Mouse (Mus musculus): Measurements from ENCODE around the gene Lrrc63.
A peak's percentile ranks its signal among the peaks of the same experiment; 100 is the strongest.

Gene Lrrc63

DNA sequence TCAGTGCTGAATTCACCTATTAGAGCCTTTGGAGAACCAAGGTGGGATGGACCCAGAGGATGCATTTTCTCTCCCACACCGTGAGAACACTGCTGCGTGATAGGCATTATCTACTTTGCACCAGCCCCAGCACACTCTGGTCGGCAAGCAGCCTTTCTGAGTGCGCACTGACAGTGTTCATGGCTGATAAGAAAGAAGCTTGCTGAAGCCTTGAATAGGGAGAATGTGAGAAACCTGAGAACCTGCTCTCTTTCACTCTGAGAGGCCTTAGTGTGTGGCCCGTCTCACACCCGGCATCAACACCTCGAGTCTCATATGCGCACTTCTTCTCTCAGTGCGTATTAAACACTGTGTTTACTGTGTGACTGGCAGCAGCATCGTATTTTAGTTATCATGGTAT, 7.8 kb upstream of the Lrrc63 start:
- DNase-seq (ENCODE audit: low spot score in 2 of 2): no peak

DNA sequence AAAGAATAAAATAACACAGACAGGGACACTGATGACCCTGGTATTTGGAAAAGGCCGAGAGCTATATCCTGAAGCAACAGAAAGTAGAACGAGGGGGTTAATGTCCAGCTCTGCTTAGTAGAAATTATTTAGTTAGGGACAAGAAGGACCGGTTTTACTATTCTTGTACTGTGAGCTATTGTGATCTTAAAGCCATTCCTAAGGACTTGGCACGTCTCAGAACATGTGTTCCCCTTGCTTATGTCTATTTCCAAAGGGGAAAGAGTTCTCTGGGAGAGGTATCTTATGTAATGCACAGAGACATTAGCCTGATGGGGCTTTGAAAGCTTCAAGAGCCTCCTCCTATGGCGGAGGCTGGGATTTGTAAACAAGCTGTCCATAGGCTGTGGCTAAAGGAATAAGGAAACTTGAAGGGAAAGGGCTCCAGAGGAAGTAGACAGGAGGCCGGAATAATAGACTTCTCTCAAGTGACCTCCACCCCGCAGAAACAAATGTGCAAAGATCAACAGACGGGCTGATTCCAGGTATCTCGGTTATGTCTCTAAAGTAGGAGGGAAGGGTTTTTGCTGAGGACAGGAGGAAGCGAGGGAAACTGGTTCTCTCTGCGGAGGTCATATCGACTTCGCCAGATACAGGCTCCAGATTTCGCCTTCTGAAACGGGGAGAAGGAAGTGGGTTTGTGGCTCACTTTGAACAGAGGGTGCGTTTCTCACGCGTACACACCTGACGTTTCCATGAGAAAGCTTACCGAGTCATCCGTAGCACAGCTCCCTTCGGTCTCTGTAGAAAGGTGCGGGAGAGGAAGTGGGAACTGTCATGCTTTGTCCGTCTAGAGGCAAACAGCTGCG, 5.7 kb upstream of the Lrrc63 start:
- DNase-seq (ENCODE audit: low spot score in 2 of 2): peak in 1 of 2 experiments; percentile 9

DNA sequence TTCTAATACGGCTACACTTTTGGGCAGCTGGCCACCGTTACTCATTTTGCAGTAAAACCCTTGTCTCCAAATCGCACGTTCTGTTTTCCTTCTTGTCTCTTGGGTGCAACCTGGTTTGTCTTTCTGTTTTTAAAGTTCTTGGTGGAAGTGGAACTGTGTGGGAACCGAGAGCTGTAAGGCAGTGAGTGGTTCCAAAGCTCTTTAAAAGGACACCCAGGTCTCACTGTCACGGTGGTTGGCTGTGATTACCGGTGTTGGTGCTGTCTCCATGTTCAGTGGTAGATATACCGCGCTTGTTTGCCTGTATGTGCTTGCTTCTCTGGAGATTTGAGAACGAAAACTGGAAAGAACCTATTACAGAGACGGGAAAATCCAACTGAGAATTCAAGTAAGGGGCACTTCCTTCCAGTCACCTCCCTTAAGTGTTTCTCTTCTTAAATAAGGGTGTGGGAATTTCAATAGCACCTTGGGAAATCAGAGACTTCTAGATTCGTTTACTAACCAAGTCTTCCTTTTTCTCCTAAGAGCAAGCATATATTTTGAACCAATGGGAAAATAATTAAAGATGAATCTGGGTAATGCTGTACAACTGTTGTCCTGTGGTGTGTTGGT, 749 bp upstream of the Lrrc63 start:
- no peak for DNase-seq (ENCODE audit: low spot score in 2 of 2)

DNA sequence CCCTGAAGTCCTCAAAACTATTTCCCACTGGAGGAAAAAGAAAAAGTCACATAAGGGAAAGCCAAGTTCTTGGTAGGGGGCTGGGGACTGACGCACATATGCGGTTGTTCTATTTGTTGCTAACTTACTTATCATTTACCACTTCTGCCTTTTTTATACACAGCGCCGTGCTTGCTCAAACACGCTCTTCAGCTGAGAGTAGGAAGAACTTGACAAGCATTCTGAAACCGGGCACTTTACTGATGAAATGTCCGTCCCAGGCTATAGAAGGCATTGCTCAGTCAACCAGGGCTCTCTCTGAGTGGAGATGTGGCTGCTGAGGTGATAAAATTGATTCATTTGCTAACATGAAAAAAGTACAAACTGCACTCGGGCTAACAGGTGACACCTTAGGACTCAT, 9.0 kb downstream of the Lrrc63 start:
- no peak for DNase-seq (ENCODE audit: low spot score in 2 of 2)

DNA sequence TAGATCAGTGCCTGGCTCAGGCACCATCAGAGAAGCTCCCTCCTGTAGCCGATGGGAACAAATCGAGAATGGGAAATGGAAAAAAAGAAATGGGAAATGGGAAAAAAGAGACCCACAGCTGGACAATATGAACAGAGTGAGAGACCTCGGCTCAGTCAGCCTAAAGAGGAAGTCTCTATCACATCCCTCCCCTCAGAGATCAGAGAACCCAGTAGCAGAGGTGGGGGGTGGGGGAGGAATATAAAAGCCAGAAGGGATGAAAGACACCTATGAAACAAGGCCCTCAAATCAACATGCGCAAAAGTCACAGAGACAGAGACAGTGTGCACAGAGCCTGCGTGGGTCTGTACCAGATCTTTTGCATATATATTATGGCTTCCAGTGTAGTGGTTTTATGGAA, 27.7 kb downstream of the Lrrc63 start:
- no peak for DNase-seq (ENCODE audit: low spot score in 2 of 2)

DNA sequence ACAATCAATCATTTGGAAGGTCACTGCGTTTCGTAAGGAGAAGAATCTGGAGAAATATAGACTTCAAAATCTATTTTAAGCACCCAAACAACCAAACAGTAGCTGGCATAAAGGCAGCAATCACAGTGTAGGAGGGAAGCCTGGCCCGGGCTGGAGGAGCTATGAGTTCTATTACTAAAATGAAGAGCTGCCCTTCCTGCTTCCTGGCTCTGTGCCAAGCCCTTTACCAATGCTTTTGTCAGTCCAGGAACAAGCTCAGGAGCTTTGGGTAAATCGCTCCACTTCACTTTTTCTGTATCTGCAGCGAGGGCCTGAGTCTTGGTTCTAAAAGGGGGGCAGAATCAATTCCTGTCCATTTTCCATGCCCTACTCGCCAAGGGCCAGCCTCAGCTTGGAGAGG, 52.7 kb downstream of the Lrrc63 start:
- DNase-seq (ENCODE audit: low spot score in 2 of 2): no peak

DNA sequence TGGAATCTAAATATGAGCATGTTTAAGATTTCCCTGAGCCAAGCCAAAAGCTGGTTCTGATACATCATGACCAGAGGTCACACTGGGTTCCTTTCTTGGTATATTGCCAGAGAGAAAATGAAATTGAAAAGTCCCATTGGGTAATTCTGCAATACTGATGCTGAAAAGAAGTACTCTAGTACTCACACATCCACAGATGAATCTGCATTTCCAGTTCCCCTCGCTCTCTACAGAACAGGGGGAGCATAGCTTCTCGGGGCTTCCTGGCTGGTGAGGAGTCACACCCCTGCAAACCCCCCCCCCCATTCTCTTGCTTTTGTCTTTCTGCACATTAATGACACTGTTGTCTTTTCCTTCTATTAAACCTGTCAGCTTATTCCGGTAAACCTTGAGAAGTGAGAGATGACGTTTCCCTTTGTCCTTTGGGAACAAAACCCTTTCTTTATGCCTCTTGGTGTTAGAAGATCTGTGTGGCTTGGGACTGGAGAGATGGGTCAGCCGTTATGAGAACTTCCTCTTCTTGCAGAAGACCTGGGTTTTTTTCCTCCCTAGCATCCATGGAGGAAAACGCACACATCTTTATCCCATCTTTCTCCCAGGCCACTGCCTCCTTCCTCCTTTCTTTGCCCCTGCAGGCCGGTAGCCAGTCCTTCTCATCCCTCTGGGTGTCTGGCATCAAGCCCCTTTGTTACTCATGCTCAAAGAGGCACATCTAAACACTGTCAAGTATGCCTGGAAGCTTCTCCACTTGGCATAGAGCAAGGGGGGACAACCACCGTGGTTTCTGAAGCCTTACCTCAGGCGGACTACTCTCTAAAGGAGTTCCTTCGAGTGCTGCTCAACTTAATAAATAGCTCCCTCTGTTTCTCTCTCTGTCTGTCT, 55.1 kb downstream of the Lrrc63 start:
- DNase-seq (ENCODE audit: low spot score in 2 of 2): no peak

DNA sequence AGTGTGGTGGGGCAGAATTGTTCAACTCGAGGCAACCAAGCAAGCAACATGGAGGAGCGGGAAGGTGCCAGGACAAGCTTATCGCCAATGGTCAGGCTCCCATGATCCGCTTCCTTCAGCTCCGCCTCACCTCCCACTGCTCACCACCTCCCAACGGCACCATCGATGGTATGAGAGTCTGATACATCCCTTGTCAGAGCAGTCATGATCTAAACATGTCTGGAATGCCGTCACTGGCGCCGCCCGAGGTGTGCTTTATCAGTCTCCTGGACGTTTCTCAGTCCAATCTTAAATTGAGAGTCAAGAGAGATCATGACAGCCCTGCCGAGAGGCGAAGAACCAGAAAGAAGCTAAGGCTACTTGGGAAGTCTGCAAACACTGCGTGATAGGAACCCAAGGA, 59.6 kb downstream of the Lrrc63 start:
- no peak for DNase-seq (ENCODE audit: low spot score in 2 of 2)

DNA sequence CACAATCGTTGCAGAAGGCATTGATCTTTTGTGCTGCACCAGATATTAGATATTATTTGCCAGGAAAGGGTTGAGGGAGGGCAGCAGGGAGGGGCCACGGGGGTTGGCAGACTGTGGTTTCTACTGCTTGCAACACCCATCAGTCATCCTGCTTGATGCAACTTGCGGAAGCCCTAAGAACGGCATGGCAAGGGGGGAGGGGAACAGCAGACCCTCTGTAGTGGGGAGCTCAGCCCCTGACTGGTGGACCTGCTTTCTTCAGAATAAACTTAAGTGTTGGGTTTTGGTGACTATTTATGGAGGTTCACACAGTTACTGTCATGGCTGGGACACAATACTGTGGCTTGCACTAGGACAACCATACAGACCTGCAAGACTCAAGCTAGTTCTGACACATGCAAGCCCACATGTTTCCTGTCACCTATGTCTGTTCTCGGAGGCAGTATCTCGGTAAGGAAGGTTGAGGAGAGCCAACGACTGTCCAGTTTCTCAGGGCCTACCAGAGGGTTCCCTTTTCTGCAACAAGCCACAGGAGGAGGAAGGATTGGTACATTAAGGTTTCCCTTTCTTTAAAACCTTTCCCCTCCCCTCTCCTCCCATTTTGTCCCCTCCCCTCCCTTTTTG, 61.2 kb downstream of the Lrrc63 start:
- peak; percentile 58 to 63 for DNase-seq (ENCODE audit: low spot score in 2 of 2)

DNA sequence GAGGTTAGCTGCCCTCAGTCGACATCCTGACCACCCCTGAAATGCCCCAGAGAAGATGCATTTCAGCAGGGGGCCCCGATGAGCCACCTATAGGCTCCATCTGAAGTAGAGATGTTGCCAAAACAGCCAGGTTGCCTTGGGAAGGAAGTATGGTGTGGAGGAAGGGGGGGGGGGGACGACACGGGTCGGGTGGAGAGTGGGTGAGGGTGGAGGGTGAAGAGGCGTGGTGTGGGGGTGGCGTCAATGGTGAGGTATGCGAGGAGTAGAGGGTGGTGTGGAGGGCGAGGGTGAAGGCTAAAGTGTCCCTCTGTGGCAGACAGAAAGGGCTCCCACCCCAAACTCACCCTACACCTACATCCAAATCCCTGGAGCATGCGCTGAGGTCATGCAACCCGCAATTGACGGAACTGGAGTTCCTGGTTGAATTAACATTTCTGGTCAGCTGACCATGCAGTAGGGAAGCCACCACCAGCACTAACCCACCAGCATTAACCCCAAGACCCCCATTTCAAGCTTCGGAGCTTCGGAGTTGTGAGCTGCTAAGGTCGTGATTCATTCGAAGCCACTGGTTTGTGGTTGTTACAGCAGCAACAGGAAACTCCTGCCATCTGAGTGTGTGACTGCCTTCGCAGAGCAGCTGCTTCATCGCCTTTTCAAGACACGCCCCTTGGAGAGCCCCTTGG, 62.1 kb downstream of the Lrrc63 start:
- DNase-seq (ENCODE audit: low spot score in 2 of 2): peak; percentile 47 to 52

DNA sequence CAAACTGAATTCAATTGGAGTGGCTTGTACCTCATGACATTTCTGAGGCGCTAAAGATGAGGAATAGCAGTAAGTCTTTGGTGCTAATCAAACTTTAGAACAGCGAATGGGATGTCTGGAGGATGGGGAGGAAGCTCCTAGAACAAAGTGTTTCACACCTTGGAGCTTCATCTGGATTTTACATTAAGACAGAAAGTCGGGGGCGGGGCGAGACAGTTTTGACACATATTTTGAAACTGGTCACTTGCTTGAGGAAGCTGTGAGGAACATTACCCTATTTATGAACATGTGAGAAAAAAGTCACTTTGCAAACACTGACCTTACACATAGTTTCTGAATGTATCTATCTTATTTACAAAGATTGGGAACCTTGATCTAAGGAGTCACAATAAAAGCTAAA, 65.5 kb downstream of the Lrrc63 start:
- no peak for DNase-seq (ENCODE audit: low spot score in 2 of 2)

DNA sequence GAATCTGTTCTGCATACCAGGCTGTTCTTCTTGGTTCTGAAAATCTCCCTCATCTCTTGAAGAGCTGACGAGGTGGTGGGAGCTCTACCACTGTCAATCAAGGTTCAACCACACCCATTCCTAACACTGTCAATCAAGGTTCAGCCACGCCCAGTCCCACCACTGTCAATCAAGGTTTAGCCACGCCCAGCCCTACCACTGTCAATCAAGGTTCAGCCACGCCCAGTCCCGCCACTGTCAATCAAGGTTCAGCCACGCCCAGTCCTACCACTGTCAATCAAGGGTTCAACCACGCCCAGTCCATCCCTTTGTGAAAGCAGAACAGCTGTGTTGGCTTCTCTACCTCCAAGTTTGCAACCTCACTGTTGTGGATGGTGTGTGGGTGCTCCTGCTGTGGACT, 66.2 kb downstream of the Lrrc63 start:
- no peak for DNase-seq (ENCODE audit: low spot score in 2 of 2)

DNA sequence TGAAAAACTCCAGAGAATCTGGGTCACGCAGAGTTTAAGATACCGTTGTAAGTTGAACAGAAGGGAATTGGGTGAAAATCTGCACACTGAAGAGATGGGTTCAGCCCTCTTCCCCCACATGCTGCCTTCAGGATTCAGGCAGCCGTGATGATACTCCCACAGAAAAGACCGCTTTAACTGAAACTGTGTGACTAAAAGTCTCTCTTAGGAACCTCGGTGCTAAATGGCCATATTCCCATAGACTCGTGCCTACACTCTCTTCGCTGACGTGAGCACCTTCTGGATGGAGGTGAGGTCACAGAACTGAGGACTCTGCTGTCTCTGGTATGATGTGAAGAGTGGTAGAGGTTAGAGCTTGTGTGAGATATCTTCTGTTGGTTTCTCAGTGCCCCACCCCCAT, 66.7 kb downstream of the Lrrc63 start:
- no peak for DNase-seq (ENCODE audit: low spot score in 2 of 2)

DNA sequence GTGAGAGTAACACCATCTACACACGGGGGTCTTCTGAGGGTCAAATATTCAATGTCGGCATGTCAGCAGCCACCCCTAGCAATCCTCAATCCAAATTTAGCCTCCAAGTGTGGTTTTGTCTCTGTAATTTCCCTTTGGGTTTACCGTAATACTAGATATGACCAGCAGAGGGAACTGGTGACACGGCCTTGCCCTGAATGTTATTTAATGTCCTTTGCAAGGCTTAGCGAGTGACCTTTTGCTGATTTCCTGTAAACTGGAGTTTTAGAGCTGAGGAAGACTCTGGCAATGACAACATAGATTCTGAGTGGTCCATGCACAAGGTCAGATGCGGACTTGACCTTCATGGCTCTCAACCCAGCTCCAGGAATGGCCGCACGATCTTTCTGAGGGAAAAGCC, 70.1 kb downstream of the Lrrc63 start:
- peak in 1 of 2 experiments; percentile 59 for DNase-seq (ENCODE audit: low spot score in 2 of 2)

DNA sequence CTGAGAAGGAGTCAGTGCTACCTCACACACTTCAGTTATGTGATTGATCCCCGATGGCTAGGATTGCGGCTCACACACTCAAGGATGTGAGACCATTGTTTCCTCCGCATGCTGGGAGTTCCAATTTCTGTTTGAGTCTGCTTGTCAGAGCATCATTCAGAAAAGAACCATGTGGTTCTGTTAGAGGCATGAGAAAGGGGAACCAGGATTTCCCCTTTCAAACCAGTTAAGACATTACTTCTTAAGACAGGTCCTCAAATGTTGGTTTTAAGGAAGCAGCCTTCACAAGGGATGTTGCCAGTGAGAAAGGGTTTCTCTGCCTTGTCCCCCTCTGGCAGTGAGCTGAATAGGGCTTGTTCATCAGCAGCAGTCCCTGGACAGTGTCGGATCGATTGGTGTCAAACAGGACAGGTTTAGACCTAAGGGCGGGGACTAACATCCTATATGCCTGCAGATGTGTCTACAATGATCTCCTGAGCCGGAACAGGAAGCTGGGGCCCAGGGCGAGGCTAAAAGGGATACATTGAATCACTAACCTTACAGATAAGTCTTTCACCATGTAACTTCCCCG, 73.7 kb downstream of the Lrrc63 start:
- DNase-seq (ENCODE audit: low spot score in 2 of 2): peak in 1 of 2 experiments; percentile 18

DNA sequence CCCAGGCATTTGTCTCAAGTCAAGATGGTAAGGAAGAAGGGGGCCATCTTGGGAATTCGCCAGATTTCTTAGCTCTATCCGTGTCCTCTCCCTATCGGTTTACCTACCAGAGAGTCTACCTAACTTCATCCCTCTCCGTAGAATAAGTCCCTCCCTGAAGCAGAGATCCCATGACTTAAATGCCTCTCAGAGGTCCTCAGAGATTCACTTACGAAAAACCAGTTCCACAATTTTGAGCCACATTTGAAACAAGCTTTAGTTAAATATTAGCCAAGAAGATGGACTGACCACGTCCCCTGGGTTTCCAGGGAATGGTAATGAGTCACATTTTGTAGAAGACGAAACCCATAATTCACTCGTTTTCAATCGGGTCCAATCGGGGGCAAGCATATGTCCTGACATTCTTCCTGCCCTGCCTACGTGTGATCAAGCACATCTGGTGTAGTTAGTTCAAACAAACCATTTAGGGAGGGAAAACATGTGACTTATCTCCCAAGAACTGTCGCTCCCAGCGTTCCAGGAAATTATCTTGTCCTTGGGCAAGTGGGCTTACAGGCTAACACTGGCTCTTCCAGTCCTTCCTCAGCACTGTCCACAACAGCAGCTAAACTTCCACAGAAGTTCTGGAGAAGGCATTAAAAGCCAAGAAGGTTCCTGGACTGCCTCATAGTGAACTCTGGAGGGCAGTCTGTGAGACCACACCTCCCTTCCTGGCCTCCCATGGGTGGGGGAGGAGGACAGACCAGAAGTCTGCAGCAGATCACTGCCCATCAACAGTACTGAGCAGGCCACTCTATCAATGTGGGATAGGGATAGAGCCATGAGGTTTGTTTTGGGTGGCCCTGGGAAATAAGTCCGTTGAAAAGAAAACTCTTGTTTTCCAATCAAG, 76.0 kb downstream of the Lrrc63 start:
- no peak for DNase-seq (ENCODE audit: low spot score in 2 of 2)

DNA sequence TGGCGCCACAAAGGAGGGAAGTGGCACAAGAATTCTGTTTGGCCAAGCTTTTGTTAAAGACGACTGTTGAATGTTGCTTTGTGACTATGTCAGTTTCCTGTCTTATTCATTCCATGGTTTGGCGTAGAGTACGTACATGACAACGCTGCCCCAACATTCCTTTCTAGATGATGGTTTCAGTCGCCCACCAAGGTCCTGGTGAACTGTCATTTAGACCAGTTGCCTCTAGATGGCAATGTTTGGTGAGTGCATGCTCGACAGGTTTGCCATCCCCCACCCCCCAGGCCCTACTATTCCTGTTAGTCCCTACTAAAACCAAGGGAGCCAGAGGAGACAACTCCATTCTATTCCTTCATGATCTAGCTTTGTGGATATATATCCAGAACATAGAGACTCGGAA, 78.2 kb downstream of the Lrrc63 start:
- DNase-seq (ENCODE audit: low spot score in 2 of 2): no peak

DNA sequence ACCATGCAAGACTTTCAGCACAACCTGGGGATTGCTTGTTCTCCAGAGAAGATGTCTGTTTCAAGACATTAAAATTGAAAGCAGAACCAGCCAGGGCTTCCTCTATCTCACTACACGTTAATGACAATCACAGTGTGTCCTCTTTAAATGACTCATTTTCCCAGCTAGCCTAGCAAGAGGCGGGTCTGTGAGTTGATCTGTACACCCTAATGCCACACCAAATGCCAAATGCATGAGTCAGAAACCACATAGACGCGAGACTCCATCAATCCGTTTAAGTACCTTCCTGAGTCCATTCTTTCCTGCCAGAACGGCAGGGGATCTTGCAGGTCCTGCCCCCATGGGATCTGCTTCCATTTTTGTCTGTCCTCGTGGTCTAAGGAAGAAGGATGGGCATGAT, 85.5 kb downstream of the Lrrc63 start:
- DNase-seq (ENCODE audit: low spot score in 2 of 2): no peak

DNA sequence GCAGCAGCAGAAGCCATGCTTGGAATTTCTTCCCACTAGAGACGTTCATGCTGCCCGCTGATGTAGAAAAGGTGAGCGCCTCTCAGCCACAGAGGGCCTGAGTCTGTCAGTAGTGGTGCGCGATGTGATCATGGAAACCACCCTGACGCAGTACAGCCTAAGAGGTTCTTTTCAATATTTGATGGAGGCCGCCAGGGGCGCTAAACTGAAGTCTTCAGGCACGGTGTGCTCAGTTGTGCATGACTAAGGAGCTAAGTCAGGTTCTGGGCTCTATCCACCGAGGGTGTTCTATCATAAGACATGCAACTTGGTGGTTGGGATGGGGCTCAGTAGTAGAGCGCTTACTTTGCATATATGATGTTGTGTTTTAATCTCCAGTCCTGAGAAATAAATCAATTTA, 95.2 kb downstream of the Lrrc63 start:
- DNase-seq (ENCODE audit: low spot score in 2 of 2): no peak
